Mouse (Mus musculus) kidney, adult 10 weeks (tissue): ENCODE results near the gene Ubap1l. TPM values are rescaled to one million over a fixed set of nuclear protein-coding genes. Genes with fewer than 3 reads are reported as not detected.

Experiments used
- polyA plus RNA-seq: library from polyadenylated mRNA; stranded (reverse); fragments of 350-450 nt; fragmentation: Illumina TruSeq; extraction: RNeasy Lipid Tissue Mini Kit (QIAGEN cat#74804); gene quantifications from one replicate; pipeline ENCODE4 v1.2.3, GENCODE M21; 2014; ENCODE audit warnings: low read depth, low replicate concordance

The Ubap1l gene
- polyA plus RNA-seq, result not detected

GRCm38 (mm10) chr9:65360641-65361448 lies at the start of gene Ubap1l:
Gene Ubap1l, plus strand, starts transcription at chr9:65361041.

GRCm38 (mm10) chr9:65345854-65346475 lies 14.9 kb upstream of the Ubap1l start, which contains the start of gene Pdcd7:
Gene Pdcd7, plus strand, starts transcription at chr9:65346104.

GRCm38 (mm10) chr9:65391613-65391964 lies 30.7 kb downstream of the Ubap1l start, which contains the start of gene Kbtbd13:
Gene Kbtbd13, minus strand, starts transcription at chr9:65391652.

GRCm38 (mm10) chr9:65398279-65398678 lies 37.4 kb downstream of the Ubap1l start, which contains the start of gene Rasl12:
Gene Rasl12, plus strand, starts transcription at chr9:65398506.

GRCm38 (mm10) chr9:65422760-65423501 lies 62.1 kb downstream of the Ubap1l start, which contains the start of gene Slc51b:
Gene Slc51b, minus strand, starts transcription at chr9:65422955.

Other genes starting within 250 kb of the Ubap1l start
- gene Igdcc3, start 219.9 kb upstream of the Ubap1l start, polyA plus RNA-seq, result not detected
- gene Parp16, start 165.7 kb upstream of the Ubap1l start, polyA plus RNA-seq, result 4.9 TPM
- 0.20 TPM for gene Cilp, start 95.9 kb upstream of the Ubap1l start, polyA plus RNA-seq
- 286 TPM for gene Clpx, start 66.8 kb upstream of the Ubap1l start, polyA plus RNA-seq
- gene Pdcd7, start 14.9 kb upstream of the Ubap1l start, polyA plus RNA-seq, result 9.0 TPM
- 0.28 TPM for gene Kbtbd13, start 30.6 kb downstream of the Ubap1l start, polyA plus RNA-seq
- gene Rasl12, start 37.5 kb downstream of the Ubap1l start, polyA plus RNA-seq, result 2.7 TPM
- gene Slc51b, start 61.9 kb downstream of the Ubap1l start, polyA plus RNA-seq, result 94.6 TPM
- 15.0 TPM for gene Mtfmt, start 74.7 kb downstream of the Ubap1l start, polyA plus RNA-seq
- gene Spg21, start 99.9 kb downstream of the Ubap1l start, polyA plus RNA-seq, result 145 TPM
- not detected for gene Ankdd1a, start 159.2 kb downstream of the Ubap1l start, polyA plus RNA-seq
- gene Plekho2, start 219.0 kb downstream of the Ubap1l start, polyA plus RNA-seq, result 0.32 TPM
- not detected for gene Pif1, start 226.1 kb downstream of the Ubap1l start, polyA plus RNA-seq